Mouse (Mus musculus): ENCODE measurements around the gene Notch1.

Notch1 gene

GRCm38 (mm10) chr2:26533249-26533648 is 16.8 kb upstream of the Notch1 start:
- no peak for DNase-seq (ENCODE audit: inconsistent age in 2 of 2, low spot score in 1 of 2)

- DNase-seq (ENCODE audit: inconsistent age in 2 of 2, low spot score in 1 of 2), result no peak
Observed at GRCm38 (mm10) chr2:26531829-26532228, 15.4 kb upstream of the Notch1 start.

GRCm38 (mm10) chr2:26529881-26530280 is 13.4 kb upstream of the Notch1 start:
- DNase-seq (ENCODE audit: inconsistent age in 2 of 2, low spot score in 1 of 2), result no peak

GRCm38 (mm10) chr2:26529221-26529805 is 12.8 kb upstream of the Notch1 start:
- no peak for DNase-seq (ENCODE audit: inconsistent age in 2 of 2, low spot score in 1 of 2)

GRCm38 (mm10) chr2:26526443-26527257 is 10.2 kb upstream of the Notch1 start:
- no peak for DNase-seq (ENCODE audit: inconsistent age in 2 of 2, low spot score in 1 of 2)

GRCm38 (mm10) chr2:26525355-26526018 is 9.0 kb upstream of the Notch1 start:
- peak; percentile 46 to 63 for DNase-seq (ENCODE audit: inconsistent age in 2 of 2, low spot score in 1 of 2)

- no peak for DNase-seq (ENCODE audit: inconsistent age in 2 of 2, low spot score in 1 of 2)
Observed at GRCm38 (mm10) chr2:26522327-26522726, 5.9 kb upstream of the Notch1 start.

- no peak for DNase-seq (ENCODE audit: inconsistent age in 2 of 2, low spot score in 1 of 2)
Observed at GRCm38 (mm10) chr2:26519753-26520152, 3.3 kb upstream of the Notch1 start.

GRCm38 (mm10) chr2:26516987-26517386 is 524 bp upstream of the Notch1 start:
- DNase-seq (ENCODE audit: inconsistent age in 2 of 2, low spot score in 1 of 2), result no peak

GRCm38 (mm10) chr2:26515335-26515734 is 1.1 kb downstream of the Notch1 start:
- peak in 1 of 2 experiments; percentile 26 for DNase-seq (ENCODE audit: inconsistent age in 2 of 2, low spot score in 1 of 2)

- peak in 1 of 2 experiments; percentile 58 for DNase-seq (ENCODE audit: inconsistent age in 2 of 2, low spot score in 1 of 2)
Observed at GRCm38 (mm10) chr2:26513105-26513745, 3.2 kb downstream of the Notch1 start.

- DNase-seq (ENCODE audit: inconsistent age in 2 of 2, low spot score in 1 of 2), result no peak
Observed at GRCm38 (mm10) chr2:26508661-26509060, 7.8 kb downstream of the Notch1 start.

GRCm38 (mm10) chr2:26507961-26508391 is 8.5 kb downstream of the Notch1 start:
- DNase-seq (ENCODE audit: inconsistent age in 2 of 2, low spot score in 1 of 2), result peak in 1 of 2 experiments; percentile 66

- peak; percentile 89 to 95 for DNase-seq (ENCODE audit: inconsistent age in 2 of 2, low spot score in 1 of 2)
Observed at GRCm38 (mm10) chr2:26507481-26507886, 9.0 kb downstream of the Notch1 start.

GRCm38 (mm10) chr2:26506746-26507280 is 9.7 kb downstream of the Notch1 start:
- DNase-seq (ENCODE audit: inconsistent age in 2 of 2, low spot score in 1 of 2), result no peak

GRCm38 (mm10) chr2:26504772-26505480 is 11.5 kb downstream of the Notch1 start:
- peak in 1 of 2 experiments; percentile 48 for DNase-seq (ENCODE audit: inconsistent age in 2 of 2, low spot score in 1 of 2)

- DNase-seq (ENCODE audit: inconsistent age in 2 of 2, low spot score in 1 of 2), result peak; percentile 85 to 97
Observed at GRCm38 (mm10) chr2:26503661-26504575, 12.5 kb downstream of the Notch1 start.

- DNase-seq (ENCODE audit: inconsistent age in 2 of 2, low spot score in 1 of 2), result peak; percentile 44 to 83
Observed at GRCm38 (mm10) chr2:26502863-26503631, 13.4 kb downstream of the Notch1 start.
